Mouse (Mus musculus): ENCODE measurements around the gene Ust. TPM values are rescaled to one million over a fixed set of nuclear protein-coding genes. Genes with fewer than 3 reads are reported as not detected.
"Not testable (repeated sequence)": the region's sequence is repeated elsewhere in the genome, so short reads cannot be mapped to it uniquely, and the experiment has no call there.

The Ust gene
- total RNA-seq (2014; rRNA removed), result 12.1 and 14.8 TPM in 2 replicates
- 7.7 and 8.0 TPM in 2 replicates for polyA plus RNA-seq (2015; fragmentation: Nextera tagmentation; extraction: Ambion mirVana)

DNA sequence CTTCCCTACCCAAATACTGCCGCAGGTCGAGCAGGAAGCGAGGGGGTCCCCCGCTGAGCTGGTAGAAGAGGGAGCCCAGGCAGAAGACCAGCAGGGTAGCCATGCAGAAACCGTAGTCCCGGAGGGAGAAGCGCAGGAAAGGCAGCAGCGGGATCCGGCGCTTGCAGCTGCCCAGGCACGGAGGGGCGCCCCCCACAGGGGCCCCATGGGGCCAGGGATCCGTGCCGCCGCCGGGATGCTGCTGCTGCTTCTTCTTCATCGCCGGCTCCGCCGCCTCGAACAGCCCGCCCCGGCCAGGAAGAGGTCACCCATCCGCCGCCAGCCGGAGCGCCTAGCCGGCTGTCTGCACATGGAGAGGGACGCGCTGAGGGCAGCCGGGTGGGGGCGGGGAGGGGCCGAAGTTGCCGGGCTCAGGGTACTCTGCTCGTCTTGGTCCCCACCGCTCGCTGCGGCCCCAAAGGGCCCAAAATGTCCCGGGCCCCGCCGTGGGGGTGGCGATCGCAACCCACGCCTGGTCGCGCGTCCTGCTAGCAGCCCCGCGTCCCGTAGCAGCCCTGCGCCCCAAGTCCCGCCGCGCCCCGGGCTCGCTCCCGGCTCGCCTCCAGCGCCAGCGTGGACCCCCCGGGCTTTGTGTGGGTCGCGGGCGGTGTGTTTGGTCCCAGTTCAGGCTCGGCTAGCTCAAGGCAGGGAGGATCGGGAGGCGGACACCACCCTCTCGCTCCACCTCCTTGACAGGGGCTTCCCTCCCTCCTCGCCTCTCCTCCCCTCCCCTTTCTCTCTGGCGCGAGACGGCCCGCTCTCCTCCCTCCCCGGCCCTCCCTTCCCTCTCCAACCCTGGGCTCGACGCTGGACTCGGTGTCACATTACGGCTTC lies at the start of gene Ust:
Gene Ust, minus strand, starts transcription at position 685 of the 873 bp plus-strand sequence.
- Histone ChIP-seq H3K9me3 (ENCODE audit: low read length) (no peaks in the 10 kb centered on the region), H3K27ac (peak within 1 kb of the TSS; percentile 68), H3K27me3 (ENCODE audit: insufficient read depth, low read length) (no peaks in the 10 kb centered on the region), H3K9ac (replicated peaks; ENCODE audit: low read length) (peak within 1 kb of the TSS; percentile 75), H3K4me1 (ENCODE audit: insufficient read depth, low read length) (no peaks in the 10 kb centered on the region), H3K36me3 (ENCODE audit: insufficient read depth, low read length) (no peaks in the 10 kb centered on the region), H3K4me3 (ENCODE audit: low read length) (peak within 1 kb of the TSS; percentile 87), H3K4me2 (ENCODE audit: low read depth, low read length) (peak within 1 kb of the TSS; percentile 78)
- no peak for TF ChIP-seq CTCF (IDR thresholded peaks at IDR 0.05; ENCODE audit: low read depth)
- WGBS, result under 1% methylated on average over 61 of the region's 78 CpGs
- peak; percentile 92 for ATAC-seq
- peak; percentile 80 for DNase-seq (ENCODE audit: low spot score)

- no peak overlapping the region for H3K27ac ChIP-seq
Observed at GRCm38 (mm10) chr10:8561366-8561765, 42.7 kb upstream of the Ust start.

DNA sequence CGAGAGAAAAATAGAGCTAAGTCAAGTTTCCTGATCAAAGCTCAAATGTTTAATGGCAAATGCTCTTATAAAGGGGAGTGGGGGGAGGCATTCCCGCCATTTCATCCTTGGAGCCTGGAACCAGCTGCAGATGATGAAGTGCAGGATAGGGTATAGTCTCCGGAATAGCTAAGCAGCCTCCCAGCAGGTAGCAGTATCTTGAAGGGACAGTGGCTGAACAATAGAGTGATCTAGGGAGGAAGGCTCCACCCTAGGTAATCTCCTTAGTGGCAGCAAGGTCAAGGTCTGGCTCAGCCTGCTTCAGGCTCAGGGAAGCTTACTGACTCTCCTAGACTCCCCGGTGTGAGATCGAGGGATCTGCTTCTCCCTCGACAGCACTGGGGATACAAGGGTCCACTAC lies 40.9 kb upstream of the Ust start:
- H3K9ac ChIP-seq (replicated peaks; ENCODE audit: low read length); H3K36me3 ChIP-seq (ENCODE audit: insufficient read depth, low read length); H3K4me1 ChIP-seq (ENCODE audit: insufficient read depth, low read length); H3K27me3 ChIP-seq (ENCODE audit: insufficient read depth, low read length); H3K27ac ChIP-seq; DNase-seq (ENCODE audit: low spot score); H3K4me2 ChIP-seq (ENCODE audit: low read depth, low read length); H3K4me3 ChIP-seq (ENCODE audit: low read length); ATAC-seq; H3K9me3 ChIP-seq (ENCODE audit: low read length): not testable (repeated sequence)
- WGBS, result 58% methylated on average over 6 of the region's 6 CpGs

More at GRCm38 (mm10) chr10:8561366-8561765, 42.7 kb upstream of the Ust start:
- no peak overlapping the region for H3K4me3 ChIP-seq (ENCODE audit: low read length)
- H3K27me3 ChIP-seq (ENCODE audit: insufficient read depth, low read length), result no peaks in the 10 kb centered on the region
- 81% methylated on average over 4 of the region's 4 CpGs for WGBS
- ATAC-seq (no peak), DNase-seq (ENCODE audit: low spot score) (no peak)
- H3K4me1 ChIP-seq (ENCODE audit: insufficient read depth, low read length), result no peaks in the 10 kb centered on the region
- TF ChIP-seq CTCF (IDR thresholded peaks at IDR 0.05; ENCODE audit: low read depth), result no peak
- no peak overlapping the region for H3K4me2 ChIP-seq (ENCODE audit: low read depth, low read length)
- no peaks in the 10 kb centered on the region for H3K36me3 ChIP-seq (ENCODE audit: insufficient read depth, low read length)
- H3K9me3 ChIP-seq (ENCODE audit: low read length), result 0 out of 2 replicates have a peak, but pooled peaks cover 2% of the 10 kb centered on the region
- H3K9ac ChIP-seq (replicated peaks; ENCODE audit: low read length), result no peak overlapping the region

- H3K27me3 ChIP-seq (ENCODE audit: insufficient read depth, low read length); H3K9me3 ChIP-seq (ENCODE audit: low read length); H3K36me3 ChIP-seq (ENCODE audit: insufficient read depth, low read length); H3K4me3 ChIP-seq (ENCODE audit: low read length); H3K4me2 ChIP-seq (ENCODE audit: low read depth, low read length); DNase-seq (ENCODE audit: low spot score); H3K9ac ChIP-seq (replicated peaks; ENCODE audit: low read length); ATAC-seq; H3K4me1 ChIP-seq (ENCODE audit: insufficient read depth, low read length); H3K27ac ChIP-seq: not testable (repeated sequence)
Observed at GRCm38 (mm10) chr10:8552239-8552638, 33.6 kb upstream of the Ust start.

- not testable (repeated sequence) for H3K4me1 ChIP-seq (ENCODE audit: insufficient read depth, low read length); DNase-seq (ENCODE audit: low spot score); H3K36me3 ChIP-seq (ENCODE audit: insufficient read depth, low read length); ATAC-seq; H3K4me2 ChIP-seq (ENCODE audit: low read depth, low read length); H3K27me3 ChIP-seq (ENCODE audit: insufficient read depth, low read length); H3K9ac ChIP-seq (replicated peaks; ENCODE audit: low read length); H3K27ac ChIP-seq; H3K4me3 ChIP-seq (ENCODE audit: low read length); H3K9me3 ChIP-seq (ENCODE audit: low read length)
- 94% methylated on average over 4 of the region's 4 CpGs for WGBS
Observed at GRCm38 (mm10) chr10:8551601-8552000, 33.0 kb upstream of the Ust start.

DNA sequence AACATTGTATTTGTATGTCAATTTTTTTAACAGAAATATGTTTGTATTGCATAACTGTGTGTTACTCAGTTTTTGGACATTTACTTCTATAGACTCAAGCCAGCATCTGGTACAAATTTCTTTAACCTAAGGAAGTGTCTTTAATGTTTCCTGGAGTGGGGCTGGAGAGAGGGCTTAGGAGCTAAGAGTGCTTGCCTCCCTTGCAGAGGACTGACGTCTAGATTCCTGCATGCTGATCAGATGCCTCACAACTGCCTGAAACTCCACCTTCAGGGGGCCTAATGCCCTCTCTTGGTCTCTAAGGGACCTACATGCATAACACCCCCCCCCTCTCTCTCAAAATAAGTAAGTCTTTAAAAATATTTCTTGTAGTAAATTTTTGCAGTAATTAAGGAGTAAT lies 22.9 kb upstream of the Ust start:
- Histone ChIP-seq H3K9me3 (ENCODE audit: low read length) (no peaks in the 10 kb centered on the region), H3K27ac (no peak overlapping the region), H3K9ac (replicated peaks; ENCODE audit: low read length) (no peak overlapping the region), H3K4me2 (ENCODE audit: low read depth, low read length) (no peak overlapping the region), H3K36me3 (ENCODE audit: insufficient read depth, low read length) (no peaks in the 10 kb centered on the region), H3K27me3 (ENCODE audit: insufficient read depth, low read length) (no peaks in the 10 kb centered on the region), H3K4me3 (ENCODE audit: low read length) (no peak overlapping the region), H3K4me1 (ENCODE audit: insufficient read depth, low read length) (no peaks in the 10 kb centered on the region)
- no peak for TF ChIP-seq CTCF (IDR thresholded peaks at IDR 0.05; ENCODE audit: low read depth)
- no peak for DNase-seq (ENCODE audit: low spot score)
- 10% methylated on average over 1 of the region's 1 CpGs for WGBS
- no peak for ATAC-seq

- WGBS, result 88% methylated on average over 3 of the region's 3 CpGs
- Histone ChIP-seq H3K4me2 (ENCODE audit: low read depth, low read length) (no peak overlapping the region), H3K4me3 (ENCODE audit: low read length) (no peak overlapping the region), H3K9me3 (ENCODE audit: low read length) (no peaks in the 10 kb centered on the region), H3K27ac (no peak overlapping the region), H3K4me1 (ENCODE audit: insufficient read depth, low read length) (no peaks in the 10 kb centered on the region), H3K9ac (replicated peaks; ENCODE audit: low read length) (no peak overlapping the region), H3K27me3 (ENCODE audit: insufficient read depth, low read length) (no peaks in the 10 kb centered on the region), H3K36me3 (ENCODE audit: insufficient read depth, low read length) (no peaks in the 10 kb centered on the region)
- no peak for DNase-seq (ENCODE audit: low spot score)
- no peak for ATAC-seq
- TF ChIP-seq CTCF (IDR thresholded peaks at IDR 0.05; ENCODE audit: low read depth), result no peak
Observed at GRCm38 (mm10) chr10:8535445-8535844, 16.8 kb upstream of the Ust start.
